Mouse (Mus musculus) stomach, embryonic 16.5 days (tissue): ENCODE data around the gene Dab1. TPM values are rescaled to one million over a fixed set of nuclear protein-coding genes. Genes with fewer than 3 reads are reported as not detected.
A peak's percentile ranks its signal among the peaks of the same experiment; 100 is the strongest.

ENCODE experiments used
- ATAC-seq: fragments of 200-750 bp; cut with Nextera tagmentation; 2 replicates; pipeline ENCODE4 v1.8.0; 2017; ENCODE audit warnings: moderate number of reproducible peaks, moderate TSS enrichment; ENCODE audit not compliant: insufficient read depth, low FRiP score
- H3K27ac ChIP-seq: fragments of 300-500 bp; sonication (generic); 2 replicates; pipeline ENCODE4 v1.5.1; 2014; ENCODE audit warnings: low read length
- H3K27me3 ChIP-seq: fragments of 300-500 bp; sonication (generic); 2 replicates; pipeline ENCODE4 v1.6.1; 2014; ENCODE audit warnings: low read length, control low read depth, mixed read lengths; ENCODE audit not compliant: control insufficient read depth, insufficient read depth
- H3K36me3 ChIP-seq: fragments of 300-500 bp; sonication (generic); 2 replicates; pipeline ENCODE4 v1.6.1; 2014; ENCODE audit warnings: low read length; ENCODE audit not compliant: control insufficient read depth, insufficient read depth
- H3K4me1 ChIP-seq: fragments of 300-500 bp; sonication (generic); 2 replicates; pipeline ENCODE4 v1.6.1; 2014; ENCODE audit warnings: low read length, control low read depth, mixed read lengths; ENCODE audit not compliant: control insufficient read depth, insufficient read depth
- H3K4me2 ChIP-seq: fragments of 300-500 bp; sonication (generic); 2 replicates; pipeline ENCODE4 v1.6.1; 2014; ENCODE audit warnings: low read depth, low read length, mixed read lengths
- H3K4me3 ChIP-seq: fragments of 300-500 bp; sonication (generic); replicated peaks from 2 replicates; pipeline ENCODE4 v1.5.1; 2014; ENCODE audit warnings: mild to moderate bottlenecking, low read length
- H3K9ac ChIP-seq: fragments of 300-500 bp; sonication (generic); 2 replicates; pipeline ENCODE4 v1.6.1; 2014; ENCODE audit warnings: low read length
- H3K9me3 ChIP-seq: fragments of 300-500 bp; sonication (generic); replicated peaks from 2 replicates; pipeline ENCODE4 v1.6.1; 2016; ENCODE audit warnings: low read length, control low read depth; ENCODE audit not compliant: control insufficient read depth
- WGBS: fragments of 180-500 bp; shearing (Covaris S2); extraction: QIAGEN DNeasy Blood & Tissue Kit; methylation state at CpG from one replicate; pipeline ENCODE4 v1.1.7; 2014; 5-methylcytosine and 5-hydroxymethylcytosine counted together
- polyA plus RNA-seq: library from polyadenylated mRNA; unstranded; fragments of >200 nt; fragmentation: Nextera tagmentation; extraction: Ambion mirVana; gene quantifications from 2 replicates; pipeline ENCODE4 v1.2.1, GENCODE M21; 2015

The Dab1 gene
- polyA plus RNA-seq, 1 experiment from 2014 or later, result 10.0 TPM

DNA sequence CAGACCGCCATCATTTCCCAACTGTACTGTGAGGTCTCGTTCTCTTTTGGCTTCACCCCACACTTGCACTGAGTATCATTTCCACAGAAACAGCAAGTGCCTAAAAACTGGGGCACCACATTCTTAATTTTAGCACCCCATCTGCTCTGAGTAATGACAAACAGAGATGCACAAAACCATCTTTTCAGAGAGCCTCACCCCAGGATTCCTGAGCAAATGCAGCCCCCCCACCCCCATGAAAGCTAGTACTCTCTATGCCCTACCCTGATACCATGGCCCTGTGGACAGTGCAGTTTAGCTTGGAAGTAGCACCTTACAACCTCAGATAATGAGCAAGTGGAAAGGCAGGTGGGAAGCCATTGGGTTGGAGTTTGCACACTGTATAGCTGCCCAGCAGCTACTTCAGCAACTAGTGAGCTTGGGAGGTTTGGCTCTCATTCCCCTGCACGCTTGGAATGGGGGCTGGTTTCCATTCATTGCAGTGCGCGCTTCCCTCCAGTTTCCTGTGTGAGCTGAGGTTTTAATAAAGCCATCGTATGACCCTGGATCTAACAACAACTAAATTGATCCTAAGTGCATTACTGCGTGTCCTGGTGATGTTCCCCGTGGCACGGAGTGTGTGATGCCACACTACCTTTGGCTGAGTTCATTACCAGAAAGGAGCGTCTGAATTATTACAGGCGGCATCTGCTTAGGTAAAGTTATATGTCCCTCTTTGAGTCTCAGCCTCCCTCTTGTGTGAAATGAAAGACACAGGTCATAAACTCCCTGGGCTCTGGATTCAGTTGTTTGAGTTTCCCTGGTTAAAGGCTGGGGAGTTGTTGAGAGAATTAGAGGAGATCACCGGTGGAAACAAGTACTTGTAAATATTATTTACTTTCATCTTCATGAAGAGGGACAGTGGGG lies 842.2 kb downstream of the Dab1 start:
- H3K4me3 ChIP-seq, result no peak overlapping the region
- ATAC-seq, result no peak
- no peaks in the 10 kb centered on the region for H3K27me3 ChIP-seq
- H3K36me3 ChIP-seq, result no peaks in the 10 kb centered on the region
- WGBS, result 89% methylated on average over 12 of the region's 12 CpGs
- no peak overlapping the region for H3K4me2 ChIP-seq
- 0 out of 2 replicates have a peak, but pooled peaks cover 2% of the 10 kb centered on the region for H3K4me1 ChIP-seq
- no peaks in the 10 kb centered on the region for H3K9me3 ChIP-seq
- H3K27ac ChIP-seq, result no peak overlapping the region
- H3K9ac ChIP-seq, result no peak overlapping the region

DNA sequence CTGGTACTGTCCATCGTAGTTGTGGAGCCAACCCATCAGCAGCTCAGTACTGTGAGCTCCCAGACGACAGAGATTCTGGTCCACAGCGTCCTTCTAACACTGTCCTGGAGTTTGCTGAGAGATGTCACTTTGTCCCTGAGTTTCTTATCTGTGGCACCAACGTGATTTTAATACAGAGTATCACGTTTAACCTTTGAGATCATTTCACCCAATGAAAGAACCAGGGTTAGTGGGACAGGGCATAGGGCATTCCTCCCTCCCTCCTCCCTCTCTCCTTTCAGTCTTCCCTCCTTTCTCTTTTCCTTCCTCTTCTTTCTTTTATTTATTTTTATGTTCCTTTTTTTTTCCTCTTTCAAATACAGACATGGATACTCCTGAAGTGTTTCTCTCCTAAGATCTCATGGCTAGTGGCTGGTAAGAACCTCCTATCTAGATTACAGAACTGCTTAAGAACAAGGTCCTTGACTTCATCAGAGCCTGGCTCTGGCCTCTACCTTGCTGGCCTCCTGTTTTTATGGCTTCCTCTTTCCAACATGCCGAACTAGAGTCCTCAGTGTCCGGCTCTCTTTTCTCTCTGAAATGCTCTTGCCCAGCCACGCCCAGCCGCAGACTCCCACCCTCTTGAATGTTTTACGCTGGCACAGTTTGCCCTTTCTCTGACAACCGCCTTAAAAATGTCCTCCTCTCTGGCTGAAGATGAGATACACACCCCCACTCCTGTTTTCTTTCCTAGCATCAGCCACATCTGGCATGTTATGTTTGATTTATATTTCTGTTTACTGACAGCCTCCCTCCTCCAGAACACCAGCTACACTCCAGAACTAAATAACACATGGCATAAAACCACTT lies 844.0 kb downstream of the Dab1 start:
- Histone ChIP-seq H3K4me1 (0 out of 2 replicates have a peak, but pooled peaks cover 2% of the 10 kb centered on the region), H3K27me3 (no peaks in the 10 kb centered on the region), H3K4me2 (no peak overlapping the region), H3K27ac (no peak overlapping the region), H3K4me3 (no peak overlapping the region), H3K9me3 (no peaks in the 10 kb centered on the region), H3K36me3 (no peaks in the 10 kb centered on the region), H3K9ac (no peak overlapping the region)
- no peak for ATAC-seq
- WGBS, result 60% methylated on average over 11 of the region's 11 CpGs

DNA sequence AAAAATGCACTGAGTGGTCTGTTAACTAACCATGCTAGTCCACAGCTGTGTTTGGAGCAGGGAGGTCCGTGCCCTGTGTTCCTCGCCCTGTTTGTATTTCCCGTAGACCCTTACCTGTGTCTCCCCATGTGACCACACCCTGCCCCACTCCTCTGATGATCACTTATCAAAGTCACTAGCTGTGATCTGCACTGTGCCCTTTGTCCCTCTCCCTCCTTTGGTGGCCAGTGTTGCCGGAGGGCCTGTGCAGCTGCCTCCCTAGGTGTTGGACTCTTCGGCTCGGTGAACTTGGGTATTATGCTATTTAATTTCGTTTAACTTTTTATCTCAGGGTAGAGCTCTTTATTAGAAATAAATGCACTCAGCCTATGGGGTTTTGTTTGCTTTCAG lies 844.6 kb downstream of the Dab1 start:
- H3K4me2 ChIP-seq, result no peak overlapping the region
- no peak overlapping the region for H3K27ac ChIP-seq
- peak; percentile 49; the same call in 1 of the 2 replicates for ATAC-seq
- WGBS, result 52% methylated on average over 7 of the region's 7 CpGs
- H3K27me3 ChIP-seq, result no peaks in the 10 kb centered on the region
- H3K9ac ChIP-seq, result no peak overlapping the region
- no peaks in the 10 kb centered on the region for H3K36me3 ChIP-seq
- 0 out of 2 replicates have a peak, but pooled peaks cover 2% of the 10 kb centered on the region for H3K4me1 ChIP-seq
- no peaks in the 10 kb centered on the region for H3K9me3 ChIP-seq
- H3K4me3 ChIP-seq, result no peak overlapping the region

DNA sequence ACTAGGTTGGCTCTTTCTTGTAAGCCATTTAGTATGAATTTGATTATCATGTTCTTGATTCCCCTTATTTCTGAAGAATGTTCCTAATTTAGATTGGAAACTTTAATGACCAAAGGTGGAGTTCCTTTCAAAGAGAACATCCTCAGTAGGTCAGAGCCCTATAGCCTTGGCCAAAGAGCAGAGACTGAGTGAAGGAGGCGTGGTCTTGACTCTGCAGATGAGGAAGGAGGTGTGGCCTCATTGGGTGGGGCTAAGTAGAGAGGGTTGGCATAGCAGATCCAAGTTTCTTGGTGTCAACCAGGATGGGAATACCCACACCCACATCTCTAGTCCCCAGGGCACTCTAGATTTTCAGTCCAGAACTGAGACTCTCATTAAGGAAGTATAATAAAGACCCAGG lies 846.4 kb downstream of the Dab1 start:
- Histone ChIP-seq H3K9me3 (no peaks in the 10 kb centered on the region), H3K4me3 (no peak overlapping the region), H3K27me3 (no peaks in the 10 kb centered on the region), H3K27ac (no peak overlapping the region), H3K4me2 (no peak overlapping the region), H3K9ac (no peak overlapping the region), H3K36me3 (no peaks in the 10 kb centered on the region), H3K4me1 (no peaks in the 10 kb centered on the region)
- peak; percentile 68 for ATAC-seq
- WGBS, result 84% methylated on average over 1 of the region's 1 CpGs

DNA sequence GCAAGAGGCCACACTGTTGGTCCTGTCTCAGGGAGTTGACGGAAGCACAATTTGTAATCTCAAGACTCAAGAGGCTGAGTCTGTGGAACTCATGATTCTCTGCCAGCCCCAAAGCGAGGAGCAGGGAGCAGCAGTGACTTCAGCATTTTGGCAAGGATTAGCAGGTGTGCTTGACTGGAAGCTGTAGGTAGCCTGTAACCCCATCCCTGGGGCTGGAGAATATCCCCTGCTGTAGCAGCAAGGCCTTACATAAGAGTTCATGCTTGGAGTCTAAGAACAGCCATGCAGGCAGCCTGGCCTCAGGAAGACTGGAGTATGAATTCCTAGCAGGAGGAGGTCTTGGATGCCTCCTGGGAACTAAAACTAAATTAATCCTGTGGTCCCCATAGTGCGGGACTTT lies 849.5 kb downstream of the Dab1 start:
- Histone ChIP-seq H3K4me2 (no peak overlapping the region), H3K9me3 (no peaks in the 10 kb centered on the region), H3K4me1 (no peaks in the 10 kb centered on the region), H3K27me3 (no peaks in the 10 kb centered on the region), H3K9ac (no peak overlapping the region), H3K36me3 (no peaks in the 10 kb centered on the region), H3K4me3 (no peak overlapping the region), H3K27ac (no peak overlapping the region)
- ATAC-seq, result no peak
- WGBS, result 76% methylated on average over 3 of the region's 3 CpGs

DNA sequence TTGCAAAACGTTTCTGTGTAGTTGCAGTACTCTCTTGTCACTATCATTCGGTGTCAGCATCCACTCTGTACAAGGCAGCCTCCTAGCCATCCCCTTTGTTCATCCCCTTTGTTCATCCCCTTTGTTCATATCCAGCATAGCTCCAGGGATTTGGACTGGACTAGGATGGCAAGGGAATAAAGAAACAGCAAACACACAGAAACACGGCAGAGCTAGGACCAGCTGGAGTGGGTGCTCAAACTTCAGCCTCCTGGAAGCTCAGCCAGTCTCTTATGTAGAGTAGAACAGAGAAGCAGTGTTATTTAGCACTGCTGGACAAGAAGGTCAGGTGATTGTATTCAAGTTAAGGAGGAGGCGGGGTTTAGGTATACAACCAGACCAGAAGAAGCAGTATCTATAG lies 853.8 kb downstream of the Dab1 start:
- WGBS, result 74% methylated on average over 4 of the region's 4 CpGs
- Histone ChIP-seq H3K27ac (no peak overlapping the region), H3K27me3 (no peaks in the 10 kb centered on the region), H3K4me3 (no peak overlapping the region), H3K9me3 (no peaks in the 10 kb centered on the region), H3K4me2 (no peak overlapping the region), H3K9ac (no peak overlapping the region), H3K36me3 (no peaks in the 10 kb centered on the region), H3K4me1 (no peaks in the 10 kb centered on the region)
- ATAC-seq, result no peak

DNA sequence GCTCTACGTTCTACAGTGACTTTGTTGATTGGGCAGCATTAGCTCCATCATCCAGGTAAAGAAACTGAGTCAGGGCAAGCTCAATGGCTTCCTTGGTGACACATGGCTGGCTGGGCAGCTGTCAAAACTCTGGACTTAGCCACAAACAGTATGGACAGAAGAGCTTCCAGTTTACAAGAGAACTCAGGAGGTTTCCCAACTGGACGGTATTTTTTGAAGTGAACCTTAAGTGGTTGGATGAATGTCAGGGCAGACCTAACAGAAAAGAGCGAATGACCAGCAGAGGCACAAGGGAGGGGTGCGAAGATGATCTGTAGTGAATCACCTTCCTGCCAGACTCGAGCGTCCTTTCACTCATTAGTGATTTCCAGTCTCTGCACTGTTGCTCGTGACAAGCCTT lies 857.7 kb downstream of the Dab1 start:
- Histone ChIP-seq H3K27ac (no peak overlapping the region), H3K4me3 (no peak overlapping the region), H3K27me3 (no peaks in the 10 kb centered on the region), H3K9ac (no peak overlapping the region), H3K36me3 (no peaks in the 10 kb centered on the region), H3K4me2 (no peak overlapping the region), H3K4me1 (no peaks in the 10 kb centered on the region), H3K9me3 (no peaks in the 10 kb centered on the region)
- no peak for ATAC-seq
- WGBS, result 86% methylated on average over 7 of the region's 7 CpGs

DNA sequence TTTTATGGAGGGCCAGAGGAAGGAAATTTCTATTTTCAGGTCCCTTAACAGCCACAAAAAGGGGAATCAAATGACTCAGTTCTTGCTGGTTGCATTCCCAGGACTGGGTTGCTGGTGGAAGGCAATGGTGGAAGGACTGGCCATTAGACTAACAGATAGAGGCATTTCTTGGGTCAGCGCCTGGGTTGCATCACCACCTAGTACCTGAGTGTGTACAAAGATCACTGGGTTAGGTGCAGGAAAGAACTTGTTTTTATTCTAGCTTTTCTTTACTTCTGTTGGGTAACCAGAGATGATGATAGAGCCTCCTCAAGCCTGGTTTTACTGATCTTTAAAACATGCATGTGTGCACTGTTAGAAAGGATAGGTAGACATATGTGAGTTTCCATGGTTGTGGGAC lies 864.8 kb downstream of the Dab1 start:
- Histone ChIP-seq H3K9ac (no peak overlapping the region), H3K36me3 (no peaks in the 10 kb centered on the region), H3K4me1 (no peaks in the 10 kb centered on the region), H3K4me3 (no peak overlapping the region), H3K4me2 (no peak overlapping the region), H3K27ac (no peak overlapping the region), H3K9me3 (no peaks in the 10 kb centered on the region), H3K27me3 (no peaks in the 10 kb centered on the region)
- 90% methylated on average over 1 of the region's 1 CpGs for WGBS
- ATAC-seq, result no peak

DNA sequence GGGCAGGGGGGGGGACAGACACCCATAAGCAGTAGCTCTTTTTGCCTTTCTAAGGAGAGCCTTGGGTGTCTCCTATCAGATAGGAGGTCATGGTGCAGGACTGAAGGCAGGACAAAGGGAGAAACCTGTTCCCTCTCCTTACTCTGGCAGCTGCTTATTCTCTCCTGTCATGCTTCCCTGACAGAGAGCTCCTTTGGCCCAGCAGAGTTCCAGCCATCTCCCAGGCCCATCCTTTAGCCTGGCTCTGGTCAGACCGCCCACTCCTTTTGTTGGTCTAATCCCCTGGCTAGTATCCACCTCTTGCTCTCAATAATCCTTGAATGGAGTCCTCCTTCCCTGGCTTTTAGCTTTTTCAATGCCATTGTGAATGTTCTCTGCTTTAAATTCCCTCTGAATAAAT lies 878.1 kb downstream of the Dab1 start:
- ATAC-seq, result no peak
- Histone ChIP-seq H3K27me3 (no peaks in the 10 kb centered on the region), H3K4me1 (no peaks in the 10 kb centered on the region; the same call in 1 of the 2 replicates), H3K4me3 (no peak overlapping the region), H3K9ac (no peak overlapping the region), H3K36me3 (no peaks in the 10 kb centered on the region), H3K4me2 (no peak overlapping the region), H3K27ac (no peak overlapping the region), H3K9me3 (no peaks in the 10 kb centered on the region)
- WGBS, result 79% methylated on average over 1 of the region's 1 CpGs
